Mouse (Mus musculus) kidney, postnatal 0 days (tissue): Measurements from ENCODE around the gene C2cd3. TPM values are rescaled to one million over a fixed set of nuclear protein-coding genes. Genes with fewer than 3 reads are reported as not detected.

Experiments
- ATAC-seq: fragments of 200-750 bp; cut with Nextera tagmentation; replicated peaks from 2 replicates; pipeline ENCODE4 v1.8.0; 2017; ENCODE audit warnings: low read depth, moderate number of reproducible peaks, moderate TSS enrichment, moderate library complexity; ENCODE audit not compliant: low FRiP score
- DNase-seq: peaks from one replicate; pipeline ENCODE4 v3.0.0-alpha.2; 2016; ENCODE audit warnings: low spot score
- H3K27ac ChIP-seq: fragments of 300-500 bp; sonication (generic); 2 replicates; pipeline ENCODE4 v1.5.1; 2014; ENCODE audit warnings: mild to moderate bottlenecking
- H3K27me3 ChIP-seq: fragments of 300-500 bp; sonication (generic); 2 replicates; pipeline ENCODE4 v1.6.1; 2014; ENCODE audit warnings: low read length, mixed read lengths; ENCODE audit not compliant: insufficient read depth
- H3K36me3 ChIP-seq: fragments of 300-500 bp; sonication (generic); 2 replicates; pipeline ENCODE4 v1.6.1; 2014; ENCODE audit warnings: low read length, mixed read lengths; ENCODE audit not compliant: insufficient read depth
- H3K4me1 ChIP-seq: fragments of 300-500 bp; sonication (generic); replicated peaks from 2 replicates; pipeline ENCODE4 v1.6.1; 2014; ENCODE audit warnings: antibody characterized with exemption, low read length, mixed read lengths; ENCODE audit not compliant: insufficient read depth
- H3K4me2 ChIP-seq: fragments of 300-500 bp; sonication (generic); 2 replicates; pipeline ENCODE4 v1.6.1; 2014; ENCODE audit warnings: mild to moderate bottlenecking, low read length, moderate library complexity, mixed read lengths
- H3K4me3 ChIP-seq: fragments of 300-500 bp; sonication (generic); replicated peaks from 2 replicates; pipeline ENCODE4 v1.5.1; 2014; ENCODE audit warnings: low read depth, low read length
- H3K9ac ChIP-seq: fragments of 300-500 bp; sonication (generic); 2 replicates; pipeline ENCODE4 v1.6.1; 2014; ENCODE audit warnings: low read depth, low read length
- H3K9me3 ChIP-seq: fragments of 300-500 bp; sonication (generic); replicated peaks from 2 replicates; pipeline ENCODE4 v1.6.1; 2016; ENCODE audit warnings: low read length, inconsistent platforms, mixed read lengths
- CTCF ChIP-seq: IDR thresholded peaks from 2 replicates; pipeline ENCODE4 v1.5.1; 2016; ENCODE audit warnings: antibody characterized with exemption, low read depth, mild to moderate bottlenecking, moderate library complexity
- WGBS: fragments of 180-500 bp; shearing (Covaris S2); extraction: QIAGEN DNeasy Blood & Tissue Kit; methylation state at CpG from one replicate; pipeline ENCODE4 v1.1.7; 2014; 5-methylcytosine and 5-hydroxymethylcytosine counted together
- polyA plus RNA-seq: library from polyadenylated mRNA; unstranded; fragments of >200 nt; fragmentation: Nextera tagmentation; extraction: Ambion mirVana; gene quantifications from 2 replicates; pipeline ENCODE4 v1.2.1, GENCODE M21; 2015

C2cd3 gene
- 13.1 TPM in 2 replicates for polyA plus RNA-seq

DNA sequence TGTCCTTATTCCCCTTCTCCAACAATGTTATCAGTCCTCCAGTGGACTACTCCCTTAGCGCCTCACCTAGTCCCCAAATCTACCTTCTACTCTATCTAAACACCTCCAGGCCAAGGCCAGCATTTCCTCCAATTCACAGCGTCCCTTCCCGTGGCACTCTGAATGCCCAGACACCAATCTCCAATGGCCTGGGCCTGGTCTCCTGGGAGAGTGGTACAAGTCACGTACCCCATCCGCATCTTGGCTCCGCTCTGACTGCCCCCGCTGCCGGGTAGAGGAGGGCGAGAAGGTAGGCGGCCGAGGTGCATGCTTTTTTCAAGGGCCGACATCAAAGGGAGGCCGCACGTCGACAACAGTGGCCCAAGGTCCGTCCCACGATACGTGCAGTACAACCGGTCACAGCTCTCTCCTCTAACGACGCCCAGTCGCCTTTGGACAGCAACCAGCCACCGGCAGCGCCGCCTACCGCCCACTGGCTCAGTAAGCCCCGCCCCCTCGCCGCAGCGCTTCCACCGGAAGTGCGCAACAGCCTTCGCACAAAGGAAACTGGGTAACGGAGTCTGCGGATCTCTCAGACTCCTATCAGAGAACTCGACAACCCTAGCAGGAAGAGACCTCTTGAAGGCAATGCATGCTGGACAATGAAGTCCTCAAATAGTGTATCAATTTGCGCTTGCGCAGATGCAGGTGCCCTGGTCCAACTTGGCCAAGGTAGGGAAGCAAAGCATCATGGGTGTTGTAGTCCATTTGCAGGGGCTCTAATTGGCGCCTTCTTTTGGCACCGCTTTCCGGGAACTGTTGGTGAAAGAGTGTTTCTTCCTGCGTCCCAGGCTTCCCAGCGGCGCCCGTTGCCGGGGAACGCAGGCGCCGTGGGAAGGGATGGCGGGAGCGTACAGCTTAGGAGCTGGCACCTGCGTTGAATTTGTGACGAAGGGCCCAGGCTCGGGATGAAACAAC is at the start of gene C2cd3, which contains the start of gene Ppme1:
Gene C2cd3 (plus strand): TSS at position 739 of the 957 bp plus-strand sequence.
Gene Ppme1 (minus strand): TSS at position 813 of the 957 bp plus-strand sequence.
- no peaks in the 10 kb centered on the region for H3K36me3 ChIP-seq
- under 1% methylated on average over 54 of the region's 54 CpGs for WGBS
- H3K27ac ChIP-seq = peak within 1 kb of the TSS; percentile 85
- TF ChIP-seq CTCF = peak; percentile 83
- 0 out of 2 replicates have a peak, but pooled peaks cover 5% of the 10 kb centered on the region for H3K4me1 ChIP-seq
- peak within 1 kb of the TSS; percentile 68 for H3K4me3 ChIP-seq
- H3K27me3 ChIP-seq = no peaks in the 10 kb centered on the region
- H3K9me3 ChIP-seq = no peaks in the 10 kb centered on the region
- peak within 1 kb of the TSS; percentile 67 for H3K9ac ChIP-seq
- peak within 1 kb of the TSS; percentile 63 for H3K4me2 ChIP-seq
- ATAC-seq = peak; percentile 98
- DNase-seq = peak; percentile 100

DNA sequence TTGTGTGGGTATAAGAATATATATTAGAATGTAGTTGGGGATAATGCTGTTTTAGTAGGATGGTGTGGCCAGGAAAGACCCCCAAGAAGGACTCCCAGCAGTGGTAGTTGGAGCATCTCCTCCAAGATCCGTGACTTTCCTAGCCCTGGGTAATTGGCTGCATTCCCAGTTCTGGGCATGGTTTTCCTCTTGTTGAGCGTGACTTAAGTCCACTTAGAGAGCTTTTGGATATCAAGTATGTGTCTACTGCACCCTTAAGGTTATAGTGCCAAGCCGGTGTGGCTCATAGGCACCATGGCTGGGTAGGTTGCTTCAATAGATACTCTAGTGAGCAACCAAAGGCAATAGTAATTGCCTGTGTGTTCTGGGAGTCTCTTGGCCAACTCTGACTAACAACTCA is 48.3 kb upstream of the C2cd3 start:
- ATAC-seq = no peak

DNA sequence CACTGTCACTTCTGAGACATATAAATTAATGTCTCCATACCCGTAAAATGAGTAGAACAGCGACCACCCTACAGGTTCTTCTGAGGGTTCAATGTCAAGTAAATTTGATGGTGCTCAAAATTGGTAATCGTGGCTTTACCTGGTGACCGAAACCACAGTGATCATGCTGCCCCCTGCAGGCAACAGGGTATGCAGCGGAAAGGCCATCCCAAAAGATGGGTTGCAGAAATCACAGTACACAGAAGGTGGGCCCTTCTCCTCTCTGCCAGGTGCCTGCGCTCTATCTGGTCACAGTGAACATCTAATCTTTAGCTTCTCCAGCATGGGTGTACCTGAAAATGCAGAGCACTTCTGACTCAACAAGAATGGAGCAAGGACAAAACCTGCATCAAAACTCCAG is 46.6 kb upstream of the C2cd3 start:
- peak; percentile 78 for TF ChIP-seq CTCF
- Histone ChIP-seq H3K4me1 (no peaks in the 10 kb centered on the region), H3K36me3 (0 out of 2 replicates have a peak, but pooled peaks cover 17% of the 10 kb centered on the region), H3K9ac (no peak overlapping the region), H3K4me2 (no peak overlapping the region), H3K9me3 (no peaks in the 10 kb centered on the region), H3K4me3 (no peak overlapping the region), H3K27me3 (no peaks in the 10 kb centered on the region), H3K27ac (no peak overlapping the region)
- DNase-seq (peak; percentile 46), ATAC-seq (no peak)
- 64% methylated on average over 6 of the region's 6 CpGs for WGBS

More for the DNA sequence above, 48.3 kb upstream of the C2cd3 start:
- H3K36me3 ChIP-seq = 0 out of 2 replicates have a peak, but pooled peaks cover 11% of the 10 kb centered on the region
- TF ChIP-seq CTCF = no peak
- H3K9me3 ChIP-seq = no peaks in the 10 kb centered on the region
- H3K9ac ChIP-seq = no peak overlapping the region
- no peak overlapping the region for H3K4me2 ChIP-seq
- WGBS = 79% methylated on average over 3 of the region's 3 CpGs
- H3K4me3 ChIP-seq = no peak overlapping the region
- no peak for DNase-seq
- no peak overlapping the region for H3K27ac ChIP-seq
- no peaks in the 10 kb centered on the region for H3K4me1 ChIP-seq
- no peaks in the 10 kb centered on the region for H3K27me3 ChIP-seq

DNA sequence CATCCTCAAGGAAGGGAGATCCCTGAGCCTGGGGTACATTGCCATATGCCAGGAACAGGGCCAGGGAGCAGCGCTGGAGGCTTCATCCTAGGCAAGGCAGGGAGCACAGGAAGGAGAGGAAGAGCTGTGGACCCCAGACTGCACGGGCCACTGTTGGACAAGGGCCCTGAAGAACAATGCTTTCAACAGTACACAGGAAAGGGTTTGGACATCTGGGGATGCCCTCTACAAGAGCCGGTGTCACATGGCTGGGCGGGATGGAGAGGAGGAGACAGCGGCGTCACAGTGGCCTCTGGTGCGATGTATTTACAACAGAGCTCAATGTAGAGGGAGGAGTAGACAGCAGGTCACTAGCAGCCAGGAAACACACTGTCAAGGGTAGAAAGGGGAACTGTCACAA is 44.5 kb upstream of the C2cd3 start:
- peak; percentile 14 for DNase-seq
- H3K4me3 ChIP-seq = no peak overlapping the region
- H3K4me1 ChIP-seq = no peaks in the 10 kb centered on the region
- no peak overlapping the region for H3K9ac ChIP-seq
- 69% methylated on average over 7 of the region's 7 CpGs for WGBS
- no peak for ATAC-seq
- no peak for TF ChIP-seq CTCF
- no peaks in the 10 kb centered on the region for H3K9me3 ChIP-seq
- H3K36me3 ChIP-seq = peaks cover 31% of the 10 kb centered on the region; the same call in 1 of the 2 replicates
- no peak overlapping the region for H3K27ac ChIP-seq
- no peak overlapping the region for H3K4me2 ChIP-seq
- no peaks in the 10 kb centered on the region for H3K27me3 ChIP-seq

DNA sequence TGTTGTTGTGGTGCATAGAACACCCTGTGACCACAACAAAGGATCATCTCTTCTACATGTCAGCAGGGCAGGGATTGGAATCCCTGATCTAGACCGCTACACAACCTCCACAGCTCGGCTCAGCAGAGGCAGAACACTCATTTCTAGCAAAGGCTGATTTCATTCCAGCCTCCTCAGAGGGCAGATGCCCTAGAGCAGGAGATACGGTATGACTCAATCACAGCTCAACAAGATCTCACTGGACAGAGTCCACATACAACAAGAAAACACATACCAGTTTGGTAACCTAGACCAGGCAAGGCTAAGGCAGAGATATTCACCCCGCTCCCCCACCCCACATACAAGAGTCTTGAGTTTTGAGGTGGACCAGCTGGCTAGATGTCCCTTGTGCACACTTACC is 43.4 kb upstream of the C2cd3 start:
- ATAC-seq = no peak
- H3K4me1 ChIP-seq = no peaks in the 10 kb centered on the region
- no peaks in the 10 kb centered on the region for H3K27me3 ChIP-seq
- H3K36me3 ChIP-seq = peaks cover 38% of the 10 kb centered on the region; the same call in 1 of the 2 replicates
- H3K9ac ChIP-seq = no peak overlapping the region
- DNase-seq = no peak
- H3K27ac ChIP-seq = no peak overlapping the region
- no peak overlapping the region for H3K4me3 ChIP-seq
- no peaks in the 10 kb centered on the region for H3K9me3 ChIP-seq
- H3K4me2 ChIP-seq = no peak overlapping the region
- no peak for TF ChIP-seq CTCF
- 86% methylated on average over 4 of the region's 4 CpGs for WGBS

DNA sequence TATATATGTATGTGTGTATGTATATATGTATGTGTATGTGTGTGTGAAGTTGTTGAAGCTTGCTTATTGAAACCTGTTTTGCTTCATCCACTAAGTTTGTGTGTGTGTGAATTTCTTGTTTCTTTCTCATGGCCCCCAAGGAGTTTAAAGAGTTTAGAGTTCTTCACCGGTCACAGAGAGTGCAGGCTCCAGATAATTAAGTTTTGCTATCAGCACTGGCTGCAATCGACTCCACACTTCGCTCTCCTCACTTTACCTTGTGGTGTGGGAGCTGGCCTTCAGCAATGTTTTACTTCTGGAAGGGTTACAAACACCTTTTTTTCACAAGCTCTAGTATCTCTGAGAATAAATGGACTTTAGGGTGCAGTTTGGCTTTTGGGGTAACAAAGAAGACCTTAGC is 40.8 kb upstream of the C2cd3 start:
- 64% methylated on average over 3 of the region's 3 CpGs for WGBS
- no peaks in the 10 kb centered on the region for H3K9me3 ChIP-seq

More for the DNA sequence above, 40.8 kb upstream of the C2cd3 start:
- Histone ChIP-seq H3K4me3 (no peak overlapping the region), H3K4me1 (no peaks in the 10 kb centered on the region), H3K9ac (no peak overlapping the region), H3K4me2 (no peak overlapping the region), H3K27ac (no peak overlapping the region), H3K36me3 (peaks cover 57% of the 10 kb centered on the region), H3K27me3 (no peaks in the 10 kb centered on the region)
- no peak for DNase-seq
- no peak for ATAC-seq
- TF ChIP-seq CTCF = no peak
